Mouse (Mus musculus) cortical plate, adult 2 months (tissue): Measurements from ENCODE around the gene Slc26a5.

Experiments used
- CTCF ChIP-seq: fragments of 200-500 bp; IDR thresholded peaks from 2 replicates; pipeline ENCODE4 v1.5.1; 2011; ENCODE audit warnings: mild to moderate bottlenecking, control low read depth, low read length; ENCODE audit not compliant: insufficient read depth; ENCODE audit errors: extremely low read depth
- POLR2A ChIP-seq: fragments of 200-500 bp; IDR thresholded peaks from 2 replicates; pipeline ENCODE4 v1.6.1; 2011; ENCODE audit warnings: mild to moderate bottlenecking, low read length, control low read depth; ENCODE audit not compliant: insufficient read depth; ENCODE audit errors: extremely low read depth

DNA sequence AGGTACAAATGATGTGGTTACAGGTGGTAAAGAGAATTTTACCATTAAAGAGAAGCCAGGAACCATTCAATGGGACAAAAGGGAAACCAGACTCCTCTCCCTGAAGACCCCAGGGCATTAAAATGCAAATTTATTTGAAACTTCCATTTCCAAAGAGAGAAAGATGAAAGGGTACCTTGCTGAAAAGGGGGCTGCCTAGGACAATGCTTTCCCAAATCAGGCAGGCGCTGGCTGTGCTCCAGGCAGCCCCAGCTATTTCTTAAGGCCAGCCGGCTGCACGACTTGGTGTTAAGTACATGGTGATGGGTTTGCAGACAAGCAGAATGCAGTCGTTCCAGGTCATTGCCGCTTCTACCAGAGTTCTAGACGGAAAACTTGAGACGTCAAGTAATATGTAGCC is 39.0 kb downstream of the Slc26a5 start:
- TF ChIP-seq POLR2A = no peak
- TF ChIP-seq CTCF = no peak
